Mouse (Mus musculus): ENCODE results near the gene Gdf1.

DNA sequence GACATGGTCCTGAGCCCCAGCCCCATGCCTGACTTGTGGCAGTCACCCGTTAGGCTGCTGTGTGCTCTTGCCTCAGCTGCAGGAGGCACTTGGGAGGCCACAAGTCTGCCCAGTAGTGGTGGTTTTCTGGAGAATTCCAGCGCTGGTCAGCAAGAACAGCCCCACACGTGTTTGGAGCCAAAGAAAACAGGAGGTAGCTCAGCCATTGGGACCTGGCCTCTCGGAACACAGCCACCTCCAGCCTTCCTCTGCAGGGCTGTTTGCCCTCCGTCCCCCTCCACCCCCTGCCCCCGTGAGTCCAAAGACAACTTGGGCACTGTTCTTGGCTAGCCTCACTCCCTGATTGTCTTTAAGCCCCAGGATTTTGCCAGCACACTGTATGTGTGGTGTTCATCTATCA lies 42.3 kb downstream of the Gdf1 start:
- TF ChIP-seq POLR2A (IDR thresholded peaks at IDR 0.05; ENCODE audit: borderline replicate concordance, insufficient read depth, low read length) (no peak), CTCF (IDR thresholded peaks at IDR 0.05; ENCODE audit: borderline replicate concordance, insufficient read depth, low read depth, low read length) (no peak)

Data from cerebellum, adult 2 months (tissue).